Mouse (Mus musculus): ENCODE data around the gene Spice1. TPM values are rescaled to one million over a fixed set of nuclear protein-coding genes. Genes with fewer than 3 reads are reported as not detected.

The Spice1 gene
- total RNA-seq, 1 experiment from 2014 or later = 11.7 TPM

DNA sequence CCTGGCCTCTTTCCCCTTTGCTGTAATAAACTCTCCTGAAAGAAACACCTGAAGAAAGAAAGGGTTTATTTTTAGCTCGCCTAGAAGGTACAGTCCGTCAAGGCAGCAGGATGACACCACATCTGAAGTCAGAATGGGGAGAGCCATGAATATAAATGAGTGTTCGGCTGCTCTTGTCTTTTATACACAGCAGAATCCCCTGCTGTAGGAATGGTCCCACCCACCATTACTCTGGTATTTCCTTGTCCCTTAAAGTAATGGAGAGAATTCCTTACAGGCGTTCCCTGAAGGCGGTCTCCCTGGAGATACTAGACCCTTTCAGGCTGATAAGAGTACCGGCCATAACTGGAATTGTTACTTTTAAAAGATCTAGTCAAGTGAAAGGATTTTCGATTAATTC lies 83.1 kb downstream of the Spice1 start:
- no peak for ATAC-seq (replicated peaks; ENCODE audit: insufficient number of reproducible peaks, low FRiP score, low TSS enrichment, poor library complexity, severe bottlenecking)

DNA sequence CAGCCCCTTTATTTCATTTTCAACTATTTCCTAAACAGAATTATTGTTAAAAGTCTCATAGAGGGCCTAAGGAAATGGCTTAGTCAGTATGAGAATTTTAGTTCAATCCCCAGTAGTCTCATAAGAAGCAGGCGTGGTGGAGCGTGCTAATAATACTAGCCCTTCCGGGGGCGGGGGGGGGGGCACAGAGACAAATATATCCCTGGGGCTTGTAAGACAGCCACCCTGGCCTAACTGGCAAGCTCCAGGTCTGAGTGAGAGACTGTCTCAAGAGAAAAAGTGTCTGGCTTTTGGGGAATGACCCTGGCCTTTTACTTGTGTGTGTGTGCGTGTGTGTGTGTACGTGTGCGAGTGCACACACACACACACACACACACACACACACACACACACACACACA lies 88.0 kb downstream of the Spice1 start:
- ATAC-seq (replicated peaks; ENCODE audit: insufficient number of reproducible peaks, low FRiP score, low TSS enrichment, poor library complexity, severe bottlenecking) = no peak

DNA sequence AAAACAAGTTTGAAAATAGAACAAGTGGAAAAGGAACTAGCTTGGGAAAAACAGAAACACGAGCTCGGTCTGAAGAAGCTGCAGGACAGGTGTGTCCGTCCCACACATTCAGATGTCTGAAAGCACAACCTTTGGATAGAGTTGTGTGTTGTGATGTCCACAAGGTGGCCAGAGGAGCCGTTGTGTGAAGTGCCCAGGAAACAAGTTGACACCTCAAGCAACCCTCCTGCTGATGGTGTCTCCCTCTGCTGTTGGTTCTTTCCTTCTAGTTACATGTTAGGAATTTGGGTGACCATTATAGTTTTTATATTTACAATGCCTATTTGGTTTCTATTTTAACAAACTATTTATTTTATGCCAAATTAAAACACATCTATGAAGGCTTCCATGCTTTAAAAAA lies 88.6 kb downstream of the Spice1 start:
- ATAC-seq (replicated peaks; ENCODE audit: insufficient number of reproducible peaks, low FRiP score, low TSS enrichment, poor library complexity, severe bottlenecking) = no peak

Other genes with a start within 250 kb of the Spice1 start
- 61.9 to 76.9 TPM (median 64.2 TPM) in 3 replicates for gene Atp6v1a, start 207.4 kb upstream of the Spice1 start, total RNA-seq (2017)
- 53.8 to 72.0 TPM (median 71.0 TPM) in 3 replicates for gene Naa50, start 207.3 kb upstream of the Spice1 start, total RNA-seq (2017)
- gene Usf3, start 173.9 kb upstream of the Spice1 start, total RNA-seq (2017) = 22.3 to 31.8 TPM (median 29.7 TPM) in 3 replicates
- 4.0 to 16.8 TPM (median 10.8 TPM) in 3 replicates for gene Sidt1, start 13.9 kb upstream of the Spice1 start, total RNA-seq (2017)
- gene Cfap44, start 47.7 kb downstream of the Spice1 start, total RNA-seq (2017) = 0.67 TPM in 1 of 3 replicates, not detected in the others
- not detected in 3 replicates for gene Boc, start 211.8 kb downstream of the Spice1 start, total RNA-seq (2017)